Mouse (Mus musculus): ENCODE data around the gene Gm17455. TPM values are rescaled to one million over a fixed set of nuclear protein-coding genes. Genes with fewer than 3 reads are reported as not detected.

Gene Gm17455
- polyA plus RNA-seq, 1 experiment from 2014 or later: 3.1 TPM

- H3K9ac ChIP-seq (ENCODE audit: low read length): no peak overlapping the region
- no peak for ATAC-seq (ENCODE audit: low read depth)
- H3K27me3 ChIP-seq (ENCODE audit: control insufficient read depth, insufficient read depth, low read depth, low read length): no peaks in the 10 kb centered on the region
- 85% methylated on average over 2 of the region's 2 CpGs for WGBS
- H3K27ac ChIP-seq (ENCODE audit: low read length): no peak overlapping the region
- no peak overlapping the region for H3K4me3 ChIP-seq (ENCODE audit: low read length)
- no peaks in the 10 kb centered on the region for H3K9me3 ChIP-seq (ENCODE audit: control insufficient read depth, low read length)
- H3K36me3 ChIP-seq (ENCODE audit: control insufficient read depth, insufficient read depth, low read length): no peaks in the 10 kb centered on the region
- H3K4me2 ChIP-seq (ENCODE audit: low read depth, low read length): no peak overlapping the region
- no peaks in the 10 kb centered on the region for H3K4me1 ChIP-seq (replicated peaks; ENCODE audit: control insufficient read depth, insufficient read depth, low read length)
Observed at GRCm38 (mm10) chr10:60388332-60388731, 11.2 kb upstream of the Gm17455 start.

DNA sequence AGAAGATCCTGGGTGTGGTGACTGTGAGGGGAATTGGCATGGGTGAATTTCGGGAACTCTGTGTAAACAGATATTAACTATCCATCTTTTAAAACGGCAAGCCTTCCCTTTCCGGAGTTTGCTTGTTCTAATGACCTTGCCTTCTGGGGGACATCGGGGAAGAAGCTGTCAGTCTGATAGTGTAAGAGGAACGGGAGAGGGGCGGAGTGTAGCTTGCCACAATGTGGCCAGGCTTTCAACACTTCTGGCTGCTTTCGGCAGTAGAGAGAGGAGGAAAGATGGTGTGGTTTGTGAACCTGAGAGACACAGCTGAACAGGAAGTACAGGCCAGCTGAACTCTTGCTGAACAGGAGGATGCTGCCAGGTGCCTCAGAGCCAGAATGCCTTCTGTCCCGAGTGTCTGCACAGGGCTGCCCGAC lies 10.1 kb upstream of the Gm17455 start:
- Histone ChIP-seq H3K4me1 (replicated peaks; ENCODE audit: control insufficient read depth, insufficient read depth, low read length) (no peaks in the 10 kb centered on the region), H3K27ac (ENCODE audit: low read length) (no peak overlapping the region), H3K4me2 (ENCODE audit: low read depth, low read length) (no peak overlapping the region), H3K9ac (ENCODE audit: low read length) (no peak overlapping the region), H3K4me3 (ENCODE audit: low read length) (no peak overlapping the region), H3K27me3 (ENCODE audit: control insufficient read depth, insufficient read depth, low read depth, low read length) (no peaks in the 10 kb centered on the region), H3K36me3 (ENCODE audit: control insufficient read depth, insufficient read depth, low read length) (no peaks in the 10 kb centered on the region), H3K9me3 (ENCODE audit: control insufficient read depth, low read length) (no peaks in the 10 kb centered on the region)
- WGBS: 13% methylated on average over 9 of the region's 9 CpGs
- ATAC-seq (ENCODE audit: low read depth): no peak

DNA sequence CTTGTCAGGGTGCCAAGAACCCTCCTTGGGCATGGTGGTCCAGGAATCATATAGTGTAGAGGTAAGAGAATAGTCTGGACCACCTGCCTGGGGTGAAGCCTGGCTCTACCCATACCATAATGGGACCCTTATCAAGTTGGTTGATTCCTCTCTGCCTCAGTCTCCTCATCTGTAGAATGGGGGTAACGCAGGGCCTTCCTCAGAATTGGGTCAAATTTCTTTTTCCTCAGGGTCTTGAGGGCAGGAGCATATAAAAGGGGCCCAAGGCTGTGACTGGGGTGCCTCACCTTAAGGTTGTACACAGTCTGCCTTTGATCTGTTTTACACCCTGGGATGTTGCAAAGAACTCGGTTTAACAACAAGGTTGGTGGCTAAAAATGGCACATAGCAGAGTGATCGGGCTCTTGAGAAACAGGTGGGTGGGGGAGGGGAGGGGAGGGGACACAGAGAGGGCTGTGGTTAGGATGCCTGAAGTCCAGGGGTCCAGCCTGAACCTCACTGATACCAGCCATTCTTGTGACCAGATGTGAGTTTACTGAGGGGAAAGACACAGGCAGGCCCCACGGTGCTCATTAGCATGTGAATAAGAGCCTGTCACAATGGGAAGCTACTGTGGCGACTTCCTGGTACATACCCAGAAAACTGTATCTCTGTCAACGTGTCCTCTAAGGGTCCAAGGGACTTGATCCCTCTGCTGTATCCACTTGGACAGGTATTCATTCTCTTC lies 9.2 kb upstream of the Gm17455 start:
- Histone ChIP-seq H3K9me3 (ENCODE audit: control insufficient read depth, low read length) (no peaks in the 10 kb centered on the region), H3K9ac (ENCODE audit: low read length) (no peak overlapping the region), H3K27me3 (ENCODE audit: control insufficient read depth, insufficient read depth, low read depth, low read length) (no peaks in the 10 kb centered on the region), H3K36me3 (ENCODE audit: control insufficient read depth, insufficient read depth, low read length) (no peaks in the 10 kb centered on the region), H3K4me3 (ENCODE audit: low read length) (no peak overlapping the region), H3K4me1 (replicated peaks; ENCODE audit: control insufficient read depth, insufficient read depth, low read length) (0 out of 2 replicates have a peak, but pooled peaks cover 2% of the 10 kb centered on the region), H3K27ac (ENCODE audit: low read length) (no peak overlapping the region), H3K4me2 (ENCODE audit: low read depth, low read length) (no peak overlapping the region)
- ATAC-seq (ENCODE audit: low read depth): no peak
- WGBS: 54% methylated on average over 6 of the region's 6 CpGs

GRCm38 (mm10) chr10:60390904-60391420 lies 8.6 kb upstream of the Gm17455 start:
- H3K9me3 ChIP-seq (ENCODE audit: control insufficient read depth, low read length): no peaks in the 10 kb centered on the region
- no peak for ATAC-seq (ENCODE audit: low read depth)
- H3K36me3 ChIP-seq (ENCODE audit: control insufficient read depth, insufficient read depth, low read length): no peaks in the 10 kb centered on the region
- H3K4me2 ChIP-seq (ENCODE audit: low read depth, low read length): no peak overlapping the region
- H3K27ac ChIP-seq (ENCODE audit: low read length): no peak overlapping the region
- H3K4me1 ChIP-seq (replicated peaks; ENCODE audit: control insufficient read depth, insufficient read depth, low read length): 0 out of 2 replicates have a peak, but pooled peaks cover 2% of the 10 kb centered on the region
- no peaks in the 10 kb centered on the region for H3K27me3 ChIP-seq (ENCODE audit: control insufficient read depth, insufficient read depth, low read depth, low read length)
- H3K4me3 ChIP-seq (ENCODE audit: low read length): no peak overlapping the region
- H3K9ac ChIP-seq (ENCODE audit: low read length): no peak overlapping the region
- WGBS: 64% methylated on average over 5 of the region's 5 CpGs

DNA sequence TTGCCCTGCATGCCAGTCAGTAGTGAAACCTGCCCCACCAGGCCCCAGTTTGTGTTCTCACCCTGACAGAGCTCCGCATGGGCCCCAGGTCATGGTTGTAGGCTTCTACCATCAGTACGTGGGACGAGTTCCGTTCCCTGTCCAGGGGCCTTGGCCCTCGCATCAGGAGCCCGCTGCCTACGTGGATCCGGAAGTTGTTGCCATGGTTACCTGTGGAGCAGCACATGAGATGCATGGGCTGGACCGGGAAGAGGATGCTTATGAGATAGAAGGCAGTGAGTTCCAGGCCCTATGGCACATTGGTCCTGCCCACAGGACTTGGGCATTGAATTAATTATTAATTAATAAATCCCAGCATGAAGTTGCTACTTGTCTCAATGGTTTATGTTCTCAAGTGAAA lies 7.9 kb upstream of the Gm17455 start:
- H3K9ac ChIP-seq (ENCODE audit: low read length): no peak overlapping the region
- no peaks in the 10 kb centered on the region for H3K36me3 ChIP-seq (ENCODE audit: control insufficient read depth, insufficient read depth, low read length)
- H3K27me3 ChIP-seq (ENCODE audit: control insufficient read depth, insufficient read depth, low read depth, low read length): no peaks in the 10 kb centered on the region
- no peaks in the 10 kb centered on the region for H3K9me3 ChIP-seq (ENCODE audit: control insufficient read depth, low read length)
- H3K4me2 ChIP-seq (ENCODE audit: low read depth, low read length): no peak overlapping the region
- H3K4me3 ChIP-seq (ENCODE audit: low read length): no peak overlapping the region
- 89% methylated on average over 9 of the region's 9 CpGs for WGBS
- ATAC-seq (ENCODE audit: low read depth): no peak
- 0 out of 2 replicates have a peak, but pooled peaks cover 2% of the 10 kb centered on the region for H3K4me1 ChIP-seq (replicated peaks; ENCODE audit: control insufficient read depth, insufficient read depth, low read length)
- no peak overlapping the region for H3K27ac ChIP-seq (ENCODE audit: low read length)

- Histone ChIP-seq H3K27me3 (ENCODE audit: control insufficient read depth, insufficient read depth, low read depth, low read length) (no peaks in the 10 kb centered on the region), H3K9me3 (ENCODE audit: control insufficient read depth, low read length) (no peaks in the 10 kb centered on the region), H3K27ac (ENCODE audit: low read length) (no peak overlapping the region), H3K36me3 (ENCODE audit: control insufficient read depth, insufficient read depth, low read length) (no peaks in the 10 kb centered on the region), H3K4me2 (ENCODE audit: low read depth, low read length) (no peak overlapping the region), H3K4me1 (replicated peaks; ENCODE audit: control insufficient read depth, insufficient read depth, low read length) (0 out of 2 replicates have a peak, but pooled peaks cover 2% of the 10 kb centered on the region), H3K9ac (ENCODE audit: low read length) (no peak overlapping the region; the same call in 1 of the 2 replicates), H3K4me3 (ENCODE audit: low read length) (no peak overlapping the region)
- WGBS: 46% methylated on average over 7 of the region's 7 CpGs
- no peak for ATAC-seq (ENCODE audit: low read depth)
Observed at GRCm38 (mm10) chr10:60394936-60395335, 4.6 kb upstream of the Gm17455 start.

- no peak for ATAC-seq (ENCODE audit: low read depth)
- no peak overlapping the region for H3K27ac ChIP-seq (ENCODE audit: low read length)
- no peaks in the 10 kb centered on the region for H3K36me3 ChIP-seq (ENCODE audit: control insufficient read depth, insufficient read depth, low read length)
- H3K9ac ChIP-seq (ENCODE audit: low read length): no peak overlapping the region
- no peaks in the 10 kb centered on the region for H3K9me3 ChIP-seq (ENCODE audit: control insufficient read depth, low read length)
- no peak overlapping the region for H3K4me3 ChIP-seq (ENCODE audit: low read length)
- no peaks in the 10 kb centered on the region for H3K27me3 ChIP-seq (ENCODE audit: control insufficient read depth, insufficient read depth, low read depth, low read length)
- WGBS: 71% methylated on average over 5 of the region's 5 CpGs
- 0 out of 2 replicates have a peak, but pooled peaks cover 2% of the 10 kb centered on the region for H3K4me1 ChIP-seq (replicated peaks; ENCODE audit: control insufficient read depth, insufficient read depth, low read length)
- no peak overlapping the region for H3K4me2 ChIP-seq (ENCODE audit: low read depth, low read length)
Observed at GRCm38 (mm10) chr10:60395605-60396004, 3.9 kb upstream of the Gm17455 start.

GRCm38 (mm10) chr10:60398051-60398814 lies 1.3 kb upstream of the Gm17455 start:
- no peaks in the 10 kb centered on the region for H3K9me3 ChIP-seq (ENCODE audit: control insufficient read depth, low read length)
- H3K4me2 ChIP-seq (ENCODE audit: low read depth, low read length): no peak overlapping the region
- no peak overlapping the region for H3K4me3 ChIP-seq (ENCODE audit: low read length)
- H3K27me3 ChIP-seq (ENCODE audit: control insufficient read depth, insufficient read depth, low read depth, low read length): no peaks in the 10 kb centered on the region
- H3K27ac ChIP-seq (ENCODE audit: low read length): no peak overlapping the region
- 87% methylated on average over 10 of the region's 10 CpGs for WGBS
- ATAC-seq (ENCODE audit: low read depth): no peak
- no peak overlapping the region for H3K9ac ChIP-seq (ENCODE audit: low read length)
- H3K36me3 ChIP-seq (ENCODE audit: control insufficient read depth, insufficient read depth, low read length): no peaks in the 10 kb centered on the region
- 0 out of 2 replicates have a peak, but pooled peaks cover 2% of the 10 kb centered on the region for H3K4me1 ChIP-seq (replicated peaks; ENCODE audit: control insufficient read depth, insufficient read depth, low read length)
